Mouse (Mus musculus) monocyte, adult 5-6 weeks (primary cell): ENCODE results near the gene Sult6b2. TPM values are rescaled to one million over a fixed set of nuclear protein-coding genes. Genes with fewer than 3 reads are reported as not detected.

ENCODE experiments used
- ATAC-seq: fragments of 153-309, 156-312 bp; replicated peaks from 2 replicates; pipeline ENCODE4 v1.8.0; 2017; ENCODE audit warnings: mild to moderate bottlenecking; ENCODE audit not compliant: low TSS enrichment, insufficient number of reproducible peaks, severe bottlenecking, poor library complexity, low FRiP score
- total RNA-seq: library from RNA; stranded (forward); fragments of 200-1000, 200-491, 200-594 nt; gene quantifications from 3 replicates; pipeline ENCODE4 v1.2.3, GENCODE M21; 2017

Gene Sult6b2
- not detected in 3 replicates for total RNA-seq

GRCm38 (mm10) chr6:142804402-142804801, at the start of gene Sult6b2:
Sult6b2 (minus strand) TSS chr6:142804502.
- ATAC-seq: no peak

- ATAC-seq: no peak
Measured at GRCm38 (mm10) chr6:142852419-142853377, 48.4 kb upstream of the Sult6b2 start.

- no peak for ATAC-seq
Measured at GRCm38 (mm10) chr6:142850436-142850835, 46.1 kb upstream of the Sult6b2 start.

GRCm38 (mm10) chr6:142849326-142849725, 45.0 kb upstream of the Sult6b2 start:
- no peak for ATAC-seq

GRCm38 (mm10) chr6:142847914-142848674, 43.8 kb upstream of the Sult6b2 start:
- no peak for ATAC-seq

GRCm38 (mm10) chr6:142846855-142847254, 42.6 kb upstream of the Sult6b2 start:
- ATAC-seq: no peak

- ATAC-seq: no peak
Measured at GRCm38 (mm10) chr6:142845066-142845465, 40.8 kb upstream of the Sult6b2 start.

- no peak for ATAC-seq
Measured at GRCm38 (mm10) chr6:142844061-142844460, 39.8 kb upstream of the Sult6b2 start.

- no peak for ATAC-seq
Measured at GRCm38 (mm10) chr6:142838501-142838900, 34.2 kb upstream of the Sult6b2 start.

GRCm38 (mm10) chr6:142837326-142837725, 33.0 kb upstream of the Sult6b2 start:
- ATAC-seq: no peak

GRCm38 (mm10) chr6:142835726-142836125, 31.4 kb upstream of the Sult6b2 start:
- ATAC-seq: no peak

- no peak for ATAC-seq
Measured at GRCm38 (mm10) chr6:142834911-142835310, 30.6 kb upstream of the Sult6b2 start.

- no peak for ATAC-seq
Measured at GRCm38 (mm10) chr6:142831706-142832105, 27.4 kb upstream of the Sult6b2 start.

- ATAC-seq: 0 out of 2 replicates have a peak, but pooled peaks have one; percentile 19
Measured at GRCm38 (mm10) chr6:142831243-142831642, 26.9 kb upstream of the Sult6b2 start.

GRCm38 (mm10) chr6:142830221-142830620, 25.9 kb upstream of the Sult6b2 start:
- ATAC-seq: no peak

- ATAC-seq: no peak
Measured at GRCm38 (mm10) chr6:142825449-142825848, 21.1 kb upstream of the Sult6b2 start.

- no peak for ATAC-seq
Measured at GRCm38 (mm10) chr6:142823008-142823787, 18.9 kb upstream of the Sult6b2 start.

GRCm38 (mm10) chr6:142818306-142818705, 14.0 kb upstream of the Sult6b2 start:
- no peak for ATAC-seq

- no peak for ATAC-seq
Measured at GRCm38 (mm10) chr6:142815513-142815912, 11.2 kb upstream of the Sult6b2 start.
